Mouse (Mus musculus) layer of hippocampus, adult 8-10 months (tissue): ENCODE results near the gene AU040320. TPM values are rescaled to one million over a fixed set of nuclear protein-coding genes. Genes with fewer than 3 reads are reported as not detected.

Experiments used
- DNase-seq, 2 experiments: peaks; one replicate each; pipeline ENCODE4 v3.0.0; 2022; ENCODE audit warnings: low spot score in 2 of 2
- total RNA-seq, 4 experiments: library from RNA; stranded (reverse); gene quantifications; 2 replicates each; pipeline ENCODE4 v1.2.4; 2022

AU040320 gene
- total RNA-seq, 4 experiments from 2014 or later: 63.5 to 77.5 (median 67.4) TPM

DNA sequence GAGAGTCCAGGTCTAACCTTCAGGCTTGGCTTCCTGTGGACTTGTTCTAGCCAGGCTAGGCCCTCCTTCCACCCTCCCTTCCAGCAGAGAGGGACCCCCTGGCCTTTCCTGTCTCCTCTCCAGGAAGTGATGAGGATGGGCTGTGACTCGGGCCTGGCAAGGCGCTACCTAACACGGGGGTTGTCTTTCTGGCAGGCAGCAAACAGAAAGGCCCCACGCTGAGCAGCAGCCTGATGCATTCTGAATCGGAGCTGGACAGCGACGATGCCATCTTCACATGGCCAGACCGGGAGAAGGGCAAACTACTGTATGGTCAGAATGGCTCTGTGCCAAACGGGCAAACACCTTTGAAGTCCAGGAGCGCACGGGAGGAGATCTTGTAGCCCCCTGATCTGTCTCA lies 99.6 kb downstream of the AU040320 start:
- DNase-seq: no peak

GRCm38 (mm10) chr4:126860268-126860986 lies 107.1 kb downstream of the AU040320 start:
- no peak for DNase-seq

GRCm38 (mm10) chr4:126861514-126862266 lies 108.3 kb downstream of the AU040320 start:
- DNase-seq: no peak

GRCm38 (mm10) chr4:126868699-126869098 lies 115.4 kb downstream of the AU040320 start:
- DNase-seq: no peak

GRCm38 (mm10) chr4:126872717-126873116 lies 119.4 kb downstream of the AU040320 start:
- no peak for DNase-seq

GRCm38 (mm10) chr4:126879560-126880275 lies 126.4 kb downstream of the AU040320 start:
- DNase-seq: no peak

DNA sequence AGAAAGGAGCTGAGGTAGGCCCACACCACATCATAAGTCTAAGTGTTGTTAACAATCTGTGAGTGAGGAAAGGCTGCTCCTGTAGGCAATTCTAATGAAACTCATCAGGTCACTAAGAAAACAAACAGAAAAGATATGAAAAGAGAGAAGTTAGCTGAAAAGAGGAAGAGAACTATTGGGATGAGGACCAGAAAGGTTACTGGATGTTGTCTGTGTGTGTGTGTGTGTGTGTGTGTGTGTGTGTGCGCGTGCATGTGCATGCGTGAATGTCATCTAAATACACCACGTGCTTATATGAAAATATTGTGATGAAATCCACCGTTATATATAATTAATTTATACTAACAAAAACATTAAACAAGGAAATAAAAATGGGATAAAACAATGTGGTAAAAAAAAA lies 130.3 kb downstream of the AU040320 start:
- no peak for DNase-seq

- DNase-seq: no peak
These were observed 132.6 kb downstream of the AU040320 start for GRCm38 (mm10) chr4:126885953-126886352.

- DNase-seq: no peak
These were observed 136.5 kb downstream of the AU040320 start for GRCm38 (mm10) chr4:126889879-126890278.

Other genes with a start within 250 kb of the AU040320 start
- gene Ago4, start 220.1 kb upstream of the AU040320 start, total RNA-seq: 10 to 100 TPM in 1 of 4 experiments, 1 to 10 TPM in 3; 6.7 to 11.6 (median 8.5) TPM
- gene Clspn, start 196.6 kb upstream of the AU040320 start, total RNA-seq: 1 to 10 TPM in 3 of 4 experiments, under 1 TPM in 1; 0.77 to 2.5 (median 1.6) TPM
- 10 to 100 TPM; 66.8 to 72.5 (median 69.7) TPM for gene 5730409E04Rik, start 143.7 kb upstream of the AU040320 start, total RNA-seq
- 100 to 1,000 TPM in 3 of 4 experiments, 10 to 100 TPM in 1; 97.0 to 117 (median 111) TPM for gene Psmb2, start 75.9 kb upstream of the AU040320 start, total RNA-seq
- not detected for gene Tfap2e, start 17.3 kb upstream of the AU040320 start, total RNA-seq
- gene Ncdn, start 106 bp upstream of the AU040320 start, total RNA-seq: 1,000 to 10,000 TPM; 1,589 to 1,685 (median 1,649) TPM
- 10 to 100 TPM; 52.0 to 64.4 (median 55.9) TPM for gene Zmym4, start 214.6 kb downstream of the AU040320 start, total RNA-seq